Mouse (Mus musculus): Measurements from ENCODE around the gene Unc13a.
"Not testable (repeated sequence)": the region's sequence is repeated elsewhere in the genome, so short reads cannot be mapped to it uniquely, and the experiment has no call there.

Unc13a gene

DNA sequence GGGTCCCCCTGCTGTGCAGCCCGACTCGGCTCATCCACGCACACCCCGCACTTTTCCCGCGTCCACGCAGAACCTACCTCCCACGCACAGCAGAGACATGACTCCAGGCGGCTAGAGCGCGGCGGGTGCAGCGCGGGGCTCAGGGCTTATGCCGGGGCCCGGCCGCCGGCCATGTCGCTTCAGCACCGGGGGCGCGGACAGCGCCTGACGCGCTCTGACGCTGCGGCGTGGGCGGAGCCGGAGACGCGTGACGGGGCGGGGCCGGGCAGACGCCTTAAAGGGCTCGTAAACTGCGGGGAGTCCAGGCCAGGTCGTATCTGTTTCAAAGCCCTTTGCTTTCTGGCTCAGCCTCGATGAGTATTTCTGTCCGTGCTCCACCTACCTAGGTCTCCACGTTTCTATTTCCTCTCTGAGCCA is at the start of gene Unc13a:
Gene Unc13a (minus strand): TSS at position 209 of the 417 bp plus-strand sequence.
- DNase-seq, result peak; percentile 93

DNA sequence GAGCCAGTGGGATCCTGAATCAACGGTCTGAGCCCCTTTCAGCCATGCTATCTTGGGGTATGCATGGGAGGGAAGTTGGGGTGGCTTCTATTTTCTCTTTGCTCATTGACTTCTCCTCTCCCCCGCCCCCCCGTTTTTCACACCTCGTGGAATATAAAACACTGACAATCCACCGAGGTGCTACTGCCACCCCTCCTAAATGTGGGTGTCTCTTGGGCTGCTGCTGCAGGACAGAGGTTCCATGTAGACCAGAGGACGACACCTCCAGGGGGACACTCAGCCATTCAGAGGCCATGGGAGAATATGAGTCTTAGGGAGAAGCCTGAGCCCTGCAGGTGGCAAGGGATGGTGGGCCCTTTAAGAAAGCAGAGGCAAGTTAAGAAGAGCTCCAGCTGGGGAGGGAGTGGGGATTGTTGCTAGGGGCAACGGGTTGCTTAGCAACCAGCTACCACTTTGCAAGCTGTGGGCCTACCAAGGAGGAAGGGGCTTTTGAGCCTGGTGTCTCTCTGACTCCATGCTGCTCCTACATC is 48.4 kb upstream of the Unc13a start:
- DNase-seq, result peak; percentile 73

DNA sequence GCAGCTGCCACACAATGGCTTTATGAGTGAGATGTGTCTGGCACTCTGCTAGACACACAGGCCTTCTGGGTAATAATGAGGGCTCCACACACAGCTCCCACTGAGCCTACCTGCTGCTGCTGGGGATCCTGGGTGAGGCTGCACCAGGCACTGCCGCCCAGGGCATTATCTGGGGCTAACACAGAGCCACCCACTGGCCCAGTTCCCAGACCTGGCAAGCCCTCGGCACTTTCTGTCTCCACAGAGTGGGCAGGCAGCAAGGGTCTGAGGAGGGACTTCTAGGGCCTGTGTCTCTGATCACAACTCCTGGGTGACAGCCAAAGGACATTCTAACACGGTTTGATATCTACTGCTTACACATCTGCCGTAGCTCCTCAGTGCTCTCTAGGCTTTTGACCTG is 47.7 kb upstream of the Unc13a start:
- DNase-seq, result no peak

DNA sequence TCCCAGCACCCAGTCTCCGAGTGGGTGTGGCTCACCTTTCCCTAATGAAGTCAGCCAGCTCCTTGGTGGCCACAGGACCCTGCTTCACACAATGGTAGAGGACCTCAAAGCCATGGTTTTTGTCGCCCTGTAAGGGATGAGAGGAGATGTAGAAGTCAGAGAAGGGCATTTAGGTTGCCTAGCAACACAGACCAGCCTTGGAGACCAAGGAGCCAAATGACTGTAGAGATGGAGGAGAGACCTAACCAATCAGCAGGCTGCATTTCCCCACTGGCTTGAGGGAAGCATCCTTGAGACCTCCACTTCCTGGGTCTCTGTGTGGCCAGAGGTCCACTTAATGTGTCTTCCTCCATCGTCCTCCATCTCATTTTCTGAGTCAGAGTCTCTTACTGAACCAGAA is 46.7 kb upstream of the Unc13a start:
- DNase-seq, result no peak

DNA sequence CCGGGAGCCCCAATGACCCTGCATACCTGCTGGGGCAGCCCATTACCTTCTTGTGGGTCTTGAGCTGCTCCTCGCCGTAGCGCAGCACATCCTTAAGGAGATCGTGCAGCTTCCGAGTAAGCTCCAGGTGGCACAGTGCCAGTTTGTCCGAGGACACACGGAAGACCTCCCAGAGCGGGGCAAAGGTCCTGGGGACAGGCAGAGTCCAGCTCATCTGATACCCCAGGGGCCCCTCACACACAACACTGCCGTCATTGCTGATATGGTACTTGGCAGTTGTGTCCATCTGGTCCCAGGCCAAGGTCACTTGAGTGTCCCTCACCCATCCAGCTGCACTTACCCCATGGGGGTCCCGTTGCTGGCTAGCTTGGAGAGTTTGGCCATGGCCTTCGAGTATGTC is 45.5 kb upstream of the Unc13a start:
- no peak for DNase-seq

DNA sequence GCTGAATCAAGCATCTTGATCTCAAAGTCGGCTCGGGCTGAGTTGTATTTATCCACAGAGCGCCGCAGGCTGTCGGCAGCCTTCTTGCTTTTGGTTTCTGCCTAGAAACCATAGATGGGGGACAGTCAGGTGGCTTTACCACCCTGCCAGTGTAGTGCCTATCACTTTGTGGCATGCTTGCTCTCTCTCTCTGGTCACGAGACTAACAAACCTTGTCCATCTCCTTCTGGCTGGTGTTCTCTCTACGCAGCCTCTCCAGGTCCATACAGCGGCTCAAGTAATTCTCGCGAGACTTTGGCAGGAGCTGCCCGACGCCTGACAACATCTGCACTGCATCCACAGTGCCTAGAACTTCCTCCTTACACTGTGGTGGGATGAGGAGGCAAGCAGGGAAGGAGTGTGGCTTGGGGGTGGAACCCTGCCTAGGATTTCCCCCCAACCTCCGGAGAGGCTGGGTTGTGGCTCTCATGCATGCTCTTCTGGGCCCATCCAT is 45.0 kb upstream of the Unc13a start:
- no peak for DNase-seq

DNA sequence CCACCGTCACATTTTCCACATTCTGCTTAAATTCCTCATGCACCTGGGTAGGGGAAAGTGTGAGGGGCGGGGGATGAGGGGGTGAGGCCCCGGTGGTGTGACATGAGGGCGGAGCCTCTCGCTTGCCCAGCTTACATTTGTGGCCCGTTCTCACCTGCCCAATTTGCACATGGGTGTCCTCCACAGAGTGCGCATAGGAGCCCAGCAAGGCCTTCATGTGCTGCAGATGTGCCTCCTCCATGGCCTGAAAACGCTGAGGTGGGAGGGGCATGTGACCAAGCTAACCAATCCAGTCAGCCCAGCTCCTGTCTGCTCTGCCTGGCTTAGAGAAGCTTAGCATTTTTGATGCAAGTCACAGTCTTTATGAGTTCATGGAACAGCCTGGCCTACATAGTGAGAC is 44.0 kb upstream of the Unc13a start:
- no peak for DNase-seq

DNA sequence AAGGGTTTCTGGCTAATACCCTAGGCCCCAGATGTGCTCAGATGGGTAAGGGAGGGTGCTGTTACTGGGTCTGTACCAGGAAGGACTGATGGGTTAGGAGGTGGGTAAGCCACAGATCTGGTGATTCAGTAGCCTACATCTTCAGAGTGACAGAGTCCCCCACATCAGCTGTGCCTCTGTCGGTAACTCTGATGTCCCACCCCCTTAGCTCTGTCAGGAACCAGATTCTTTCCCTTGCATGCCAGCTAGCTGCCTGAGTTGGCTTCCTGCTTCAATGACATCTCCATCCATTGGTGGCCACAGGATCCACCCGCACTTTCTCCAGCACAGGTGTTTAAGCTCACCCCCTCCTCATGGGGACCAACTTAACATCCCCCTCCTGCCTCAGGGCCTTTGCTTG is 40.0 kb upstream of the Unc13a start:
- DNase-seq, result no peak

DNA sequence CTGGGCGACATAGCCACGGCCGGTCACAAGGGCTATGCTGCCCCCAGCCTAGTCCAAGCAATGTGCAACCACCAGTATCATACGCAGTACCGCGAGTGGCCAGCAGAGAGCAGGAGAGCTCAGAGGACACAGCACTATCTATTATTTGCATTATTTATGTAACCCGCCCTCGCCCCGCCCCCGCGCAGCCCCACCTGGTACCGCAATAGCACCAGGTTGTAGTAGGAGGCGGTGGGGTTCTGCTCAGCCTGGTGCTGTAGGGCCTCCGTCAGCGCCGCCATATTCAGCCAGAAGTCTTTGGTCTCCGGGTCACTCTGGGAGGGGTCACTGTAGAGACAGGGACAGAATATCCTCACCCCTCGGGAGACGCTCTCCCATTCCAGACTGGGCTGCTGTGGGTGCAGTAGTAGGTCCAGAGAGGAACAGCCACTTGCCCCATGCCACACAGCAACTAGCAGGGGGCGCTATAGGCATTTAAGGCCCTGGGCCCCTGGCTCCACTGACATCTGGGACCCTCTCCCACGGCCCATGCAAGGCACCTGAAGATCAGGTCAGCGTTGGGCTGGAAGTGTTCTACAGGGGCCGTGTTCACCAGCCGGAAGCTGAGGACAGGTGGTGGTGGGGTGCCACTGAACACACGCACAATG is 38.4 kb upstream of the Unc13a start:
- DNase-seq, result peak; percentile 74

DNA sequence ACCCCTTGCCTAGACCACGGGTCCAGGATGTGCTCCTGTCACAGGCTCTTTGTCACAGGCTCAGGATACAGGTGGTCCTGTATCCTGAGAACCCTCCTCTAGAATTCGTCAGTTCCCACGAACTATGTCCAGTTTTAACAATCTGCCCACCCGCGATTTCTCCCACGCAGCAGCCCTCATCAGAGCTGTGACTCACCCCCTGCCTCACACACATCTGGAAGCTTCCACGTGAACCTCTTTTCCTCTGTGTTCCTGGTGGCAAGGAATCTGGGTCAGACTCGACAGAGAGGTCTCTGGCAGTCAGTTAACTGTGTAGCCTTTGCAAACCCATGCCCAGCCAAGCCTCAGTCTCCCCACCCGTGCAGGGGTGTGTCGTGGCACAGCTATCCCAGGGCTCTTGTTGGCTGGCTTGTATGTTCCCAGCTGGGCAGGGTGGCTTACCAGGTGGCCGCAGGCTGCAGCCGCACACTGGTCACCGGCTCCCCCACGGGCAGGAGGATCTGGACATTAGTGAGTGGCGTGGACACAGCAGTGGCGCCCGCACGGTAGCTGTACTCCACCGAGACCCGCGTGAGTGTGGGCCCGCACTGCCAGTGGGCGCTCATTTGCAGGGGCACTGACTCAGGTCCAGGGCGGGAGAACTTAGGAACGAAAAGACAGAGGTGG is 37.7 kb upstream of the Unc13a start:
- DNase-seq, result no peak

DNA sequence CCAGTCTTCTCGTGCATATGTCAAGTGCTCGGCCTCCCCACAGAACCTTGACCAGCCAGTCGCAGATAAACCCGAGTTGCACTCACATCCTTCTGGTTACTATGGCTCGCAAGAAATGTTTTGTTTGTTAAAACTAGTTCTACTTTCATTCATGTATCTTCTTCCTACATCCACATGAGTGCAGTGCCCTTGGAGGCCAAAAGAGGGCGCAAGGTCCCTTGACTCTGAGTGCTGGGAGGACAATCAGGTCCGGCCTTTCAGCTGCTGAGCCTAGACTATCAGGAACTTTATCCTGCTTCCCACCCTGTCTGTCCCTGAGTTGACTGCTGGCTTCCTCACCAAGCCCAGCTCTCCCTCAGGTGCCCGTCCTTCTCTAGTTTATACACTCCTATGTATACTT is 36.3 kb upstream of the Unc13a start:
- DNase-seq, result peak; percentile 80

DNA sequence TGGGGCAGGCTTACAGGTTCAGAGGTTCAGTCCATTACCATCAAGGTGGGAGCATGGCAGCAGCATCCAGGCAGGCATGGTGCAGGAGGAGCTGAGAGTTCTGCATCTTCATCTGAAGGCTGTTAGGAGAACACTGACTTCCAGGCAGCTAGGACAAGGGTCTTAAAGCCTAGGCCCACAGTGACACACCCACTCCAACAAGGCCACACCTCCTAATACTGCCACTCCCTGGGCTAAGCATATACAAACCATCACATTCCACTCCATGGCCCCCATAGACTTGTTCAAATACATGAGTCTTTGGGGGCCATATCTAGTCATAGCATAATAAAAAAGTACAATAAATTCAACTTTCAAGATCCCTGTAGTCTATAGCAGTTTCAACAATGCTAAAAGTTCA is 31.8 kb upstream of the Unc13a start:
- DNase-seq, result not testable (repeated sequence)

DNA sequence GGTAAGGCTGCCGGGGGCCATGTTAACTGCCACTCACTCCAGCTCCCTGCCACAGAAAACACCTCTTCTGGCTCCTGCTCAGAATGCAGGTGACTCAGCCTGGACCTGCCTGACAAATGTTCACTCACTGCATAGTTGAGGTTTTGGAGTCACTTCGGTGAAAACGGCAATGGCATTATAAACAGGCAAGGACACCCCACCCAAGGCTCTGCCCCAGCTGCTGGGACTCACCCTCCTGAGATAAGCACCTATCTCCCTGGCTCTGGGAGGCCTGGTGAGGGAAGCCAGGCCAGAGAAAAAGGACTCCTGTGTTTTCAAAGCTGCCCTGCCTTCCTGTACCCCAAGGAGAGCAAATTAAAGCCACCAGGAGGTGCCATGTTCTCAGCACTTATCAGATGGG is 31.4 kb upstream of the Unc13a start:
- no peak for DNase-seq

DNA sequence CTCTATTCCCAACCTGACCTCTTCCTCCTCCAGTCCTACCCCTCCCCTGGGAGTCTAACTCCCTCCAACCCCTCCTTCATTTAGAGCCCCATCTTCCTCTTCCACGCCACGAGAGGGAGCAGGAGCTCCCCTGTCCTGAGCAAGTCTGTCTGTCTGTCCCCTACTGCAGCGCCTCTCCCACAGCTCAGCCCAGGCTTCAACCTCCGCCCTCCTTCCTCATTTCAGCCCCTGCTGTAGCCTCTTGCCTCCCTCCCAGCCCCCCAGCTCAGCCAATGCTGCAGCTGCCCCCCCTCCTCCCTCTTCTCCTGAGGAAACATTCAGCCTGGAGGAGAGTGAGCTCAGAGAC is 30.5 kb upstream of the Unc13a start:
- DNase-seq, result no peak

DNA sequence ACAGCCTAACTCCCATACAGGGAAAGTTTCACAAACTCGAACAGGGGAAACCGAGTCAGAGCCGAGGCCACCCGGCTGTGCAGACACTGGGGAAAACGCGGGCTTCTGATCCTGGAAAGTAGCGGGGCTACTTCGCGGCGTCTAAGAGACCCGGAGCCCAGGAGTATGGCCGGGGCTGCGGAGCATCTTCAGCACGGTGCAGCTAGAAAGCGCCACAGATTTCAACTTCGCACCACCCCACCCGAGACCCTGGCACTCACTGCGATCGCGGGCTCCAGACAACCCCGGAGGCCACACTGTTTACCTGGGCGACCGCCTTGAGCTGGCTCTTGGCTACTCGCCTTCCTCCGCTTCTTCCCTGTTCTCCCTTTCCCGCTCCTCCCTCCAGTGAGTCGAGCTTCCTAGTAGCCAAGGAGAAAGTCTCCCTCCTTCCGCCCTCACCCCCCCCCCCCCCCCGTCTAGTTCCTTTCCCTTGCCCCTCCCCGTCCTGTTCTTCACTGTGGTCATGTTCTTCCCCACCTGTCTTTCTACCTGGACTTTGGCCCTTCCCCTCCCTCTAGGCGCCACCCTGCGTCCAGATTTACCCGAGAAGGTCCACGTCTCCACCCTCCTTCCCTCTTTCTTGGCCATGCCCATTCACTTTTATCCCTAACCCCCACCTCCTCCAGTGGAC is 30.0 kb upstream of the Unc13a start, which contains the start of gene B3gnt3:
Gene B3gnt3 (minus strand): TSS at position 376 of the 673 bp plus-strand sequence.
- no peak for DNase-seq

DNA sequence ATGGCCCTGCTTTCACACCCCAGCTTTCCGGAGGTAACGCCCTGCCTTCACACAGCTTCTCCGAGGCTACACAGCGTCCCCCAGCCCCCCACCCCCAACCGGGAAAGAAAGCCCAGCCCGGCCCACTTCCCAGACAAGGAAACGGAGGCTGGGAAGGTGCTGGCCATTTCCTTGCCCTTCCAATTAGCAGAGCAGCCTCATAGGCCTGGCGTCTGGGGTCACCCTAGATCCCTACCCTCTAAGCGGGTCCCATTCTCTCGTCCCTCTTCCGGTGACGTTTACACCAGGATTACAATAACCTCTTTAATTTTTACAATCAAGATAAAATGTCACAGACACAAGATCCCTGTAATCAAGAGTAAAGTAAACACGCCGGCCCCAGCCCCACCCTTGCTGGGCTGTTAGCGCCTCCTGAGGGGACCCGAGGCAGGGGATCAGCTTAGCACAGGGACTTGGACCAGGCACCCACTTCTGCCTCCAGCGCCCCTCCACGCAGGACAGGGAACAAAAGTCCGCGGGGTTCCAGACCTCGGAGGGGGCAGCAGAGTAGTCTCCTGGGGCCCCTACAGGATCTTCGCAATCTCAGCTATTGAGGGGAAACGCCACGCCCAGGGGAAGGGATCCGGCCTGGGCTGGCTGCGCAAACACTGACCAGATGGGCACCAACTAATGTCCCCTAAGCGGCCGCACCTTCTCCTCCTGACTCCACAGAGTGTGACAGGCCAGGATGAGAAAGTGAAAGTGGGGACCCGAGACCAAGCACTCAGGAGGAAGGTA is 29.1 kb upstream of the Unc13a start:
- DNase-seq, result no peak

DNA sequence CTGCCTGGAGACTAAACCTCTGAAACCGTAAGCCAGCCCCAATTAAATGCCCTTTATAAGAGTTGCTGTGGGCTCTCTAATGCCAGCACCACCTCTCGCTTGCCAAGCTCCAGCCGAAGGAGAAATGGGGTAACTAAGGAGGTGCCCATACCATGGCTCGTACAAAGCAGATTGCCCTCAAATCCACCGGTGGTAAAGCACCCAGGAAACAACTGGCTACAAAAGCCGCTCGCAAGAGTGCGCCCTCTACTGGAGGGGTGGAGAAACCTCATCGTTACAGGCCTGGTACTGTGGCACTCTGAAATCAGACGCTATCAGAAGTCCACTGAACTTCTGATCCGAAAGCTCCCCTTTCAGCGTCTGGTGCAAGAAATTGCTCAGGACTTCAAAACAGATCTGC is 23.9 kb upstream of the Unc13a start:
- not testable (repeated sequence) for DNase-seq

DNA sequence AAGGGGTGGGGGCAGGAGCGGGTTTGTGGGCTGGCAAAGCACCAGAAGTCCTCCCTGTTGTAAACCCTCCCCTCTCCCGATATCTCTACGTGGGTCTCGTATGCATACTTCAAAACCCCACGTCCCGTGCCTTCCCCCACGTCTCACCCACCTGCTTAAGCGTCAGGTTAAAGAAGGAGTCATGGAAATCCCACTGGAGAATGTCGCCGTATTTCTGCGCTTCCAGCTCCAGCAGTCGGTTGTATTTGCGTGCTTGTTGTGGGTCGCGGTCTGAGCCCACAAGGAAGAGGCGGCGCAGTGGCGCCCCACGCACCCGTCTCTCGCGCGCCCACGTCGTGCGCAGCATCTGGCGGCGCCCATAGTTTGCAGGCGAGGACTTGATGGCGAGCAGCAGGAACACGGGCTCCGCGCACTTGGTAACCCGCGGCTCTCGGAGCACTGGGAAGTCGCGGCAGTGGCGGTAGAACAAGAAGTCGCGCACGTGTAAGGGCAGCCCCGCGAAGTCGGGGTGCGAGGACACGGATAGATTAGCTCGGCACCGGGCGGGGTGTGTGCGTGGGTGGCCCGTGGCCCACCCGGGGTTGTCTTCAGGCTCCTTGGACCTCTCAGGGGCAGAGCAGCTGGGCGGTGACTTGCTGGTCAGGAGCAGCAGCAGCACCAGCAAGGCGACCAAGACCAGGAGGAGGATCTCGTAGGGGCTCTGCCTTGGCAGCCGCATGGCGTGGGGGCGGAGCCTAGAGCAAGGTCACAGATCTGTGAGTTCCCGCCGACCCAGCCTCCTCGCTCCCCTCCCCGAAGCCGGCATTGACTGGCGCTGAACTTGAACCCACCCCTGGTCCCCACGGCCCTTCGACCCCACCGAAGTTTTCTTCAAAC is 21.8 kb upstream of the Unc13a start:
- no peak for DNase-seq

DNA sequence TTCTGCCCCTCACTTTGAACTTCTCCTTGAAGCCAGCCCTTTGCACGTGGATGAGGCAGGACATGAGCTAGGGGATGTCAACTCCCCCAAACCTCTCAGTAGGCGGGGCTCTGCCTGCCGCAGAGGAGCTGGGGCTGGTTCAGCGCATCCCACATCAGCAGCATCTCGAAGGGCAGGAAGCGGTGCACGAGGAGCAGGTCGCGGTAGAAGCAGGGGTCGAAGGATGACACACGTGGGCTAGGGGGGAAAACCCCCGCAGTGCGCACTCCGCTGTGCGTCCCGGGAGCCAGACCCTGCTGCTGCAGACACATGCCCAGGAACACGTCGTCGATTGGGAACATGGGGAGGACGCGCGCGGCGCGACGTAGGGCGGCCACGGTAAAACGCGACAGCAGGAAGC is 21.0 kb upstream of the Unc13a start:
- DNase-seq, result peak; percentile 60

DNA sequence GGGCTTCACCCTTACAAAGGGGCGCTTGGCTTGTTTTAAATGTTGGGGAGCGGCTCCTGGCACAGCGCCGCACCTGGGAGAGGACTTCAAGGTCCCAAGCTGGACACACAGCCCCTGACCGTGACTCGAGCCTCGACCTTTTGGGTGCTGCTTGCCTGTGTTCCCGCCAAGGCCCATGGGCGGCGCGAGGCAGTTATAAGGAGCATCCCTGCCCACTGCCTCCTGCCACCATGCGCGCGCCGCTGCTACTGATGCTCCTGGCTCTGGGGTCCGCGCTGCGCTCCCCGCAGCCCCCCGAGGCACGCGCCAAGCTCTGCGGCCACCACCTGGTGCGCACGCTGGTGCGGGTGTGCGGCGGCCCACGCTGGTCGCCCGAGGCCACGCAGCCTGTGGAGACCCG is 17.5 kb upstream of the Unc13a start, which contains the start of gene Insl3:
Gene Insl3 (plus strand): TSS at position 187 of the 400 bp plus-strand sequence.
- DNase-seq, result no peak

DNA sequence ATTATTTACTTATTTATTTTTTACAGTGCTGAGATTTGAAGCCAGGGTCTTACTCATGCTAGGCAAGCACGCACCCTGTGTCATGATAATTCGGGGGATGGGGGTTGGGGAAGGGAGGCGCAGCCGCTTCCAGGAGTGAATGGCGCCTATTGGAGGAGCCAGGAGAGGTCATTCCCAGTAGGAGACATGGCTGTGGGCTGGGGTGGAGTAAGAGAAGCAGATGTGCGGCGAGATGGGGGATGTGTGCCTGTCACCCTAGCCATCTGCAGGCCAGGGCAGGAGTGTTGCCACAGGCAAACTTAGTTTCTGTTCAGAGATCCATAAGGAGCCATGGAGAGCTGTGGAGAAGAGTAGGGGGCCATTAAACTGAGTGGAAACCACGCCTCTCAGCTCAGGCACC is 16.1 kb upstream of the Unc13a start:
- DNase-seq, result no peak

DNA sequence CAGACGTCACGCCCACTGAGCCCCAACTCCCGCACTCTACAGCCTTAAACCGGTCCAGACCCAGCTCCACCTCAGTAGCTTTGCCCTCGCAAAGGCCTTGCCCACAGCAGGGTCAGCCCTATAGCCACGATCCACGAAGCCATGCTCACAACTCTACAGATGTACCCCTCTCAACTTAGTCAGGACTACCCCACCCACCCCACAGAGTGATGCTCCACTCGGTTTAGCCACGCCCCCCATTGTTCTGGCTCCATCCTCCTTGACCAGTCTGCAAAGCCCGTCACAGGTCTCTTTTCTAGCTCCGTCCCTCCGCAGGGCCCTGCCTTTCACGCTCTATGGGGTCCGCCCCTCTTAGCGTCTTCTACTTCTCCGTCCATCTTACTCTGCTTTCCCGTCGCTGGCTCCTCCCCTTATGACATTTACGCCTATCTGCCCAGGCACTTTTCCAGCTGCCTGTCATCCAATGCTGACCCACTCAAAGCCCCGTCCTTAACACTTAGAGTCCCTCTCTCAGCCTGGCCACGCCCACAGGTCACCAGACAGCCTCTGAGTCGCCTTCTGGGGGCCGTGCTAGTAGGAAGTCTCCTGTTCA is 14.7 kb upstream of the Unc13a start:
- no peak for DNase-seq

Measured in thymus, postnatal 25 days (tissue).